Mouse (Mus musculus) embryo, embryonic 9.5 days (tissue): Measurements from ENCODE around the gene Phkb.

ENCODE experiments used
- DNase-seq: peaks from one replicate; pipeline ENCODE4 v3.0.0-alpha.2; 2017; ENCODE audit errors: extremely low spot score

The Phkb gene

GRCm38 (mm10) chr8:86087468-86087867, 246.7 kb downstream of the Phkb start:
- no peak for DNase-seq

GRCm38 (mm10) chr8:86090666-86091065, 249.9 kb downstream of the Phkb start:
- DNase-seq, result no peak
